Mouse (Mus musculus): ENCODE results near the gene Ankle1. TPM values are rescaled to one million over a fixed set of nuclear protein-coding genes. Genes with fewer than 3 reads are reported as not detected.

Gene Ankle1
- polyA plus RNA-seq, 1 experiment from 2014 or later = 0.33 TPM

DNA sequence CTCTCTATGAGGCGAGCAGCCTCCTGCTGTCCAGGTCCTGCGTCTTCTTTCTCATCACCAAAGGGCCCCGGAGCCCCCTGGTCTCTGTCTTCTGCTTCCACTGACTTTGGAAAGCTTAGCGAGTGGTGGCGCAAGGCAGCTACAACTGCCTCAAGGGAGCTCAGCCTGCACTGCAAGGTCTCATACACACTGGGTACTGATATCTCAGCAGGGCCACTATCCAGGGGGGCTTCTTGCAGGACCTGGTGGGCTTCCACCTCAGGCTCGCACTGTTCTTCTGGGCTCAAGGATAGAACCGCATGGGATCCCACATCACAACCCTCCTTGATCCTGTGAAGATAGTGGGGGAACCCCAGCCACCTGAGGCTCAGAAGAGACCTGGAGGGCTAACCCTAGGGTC is 11.3 kb upstream of the Ankle1 start:
- Histone ChIP-seq H3K79me2 (ENCODE audit: inconsistent target) (peaks cover 13% of the 10 kb centered on the region), H3K4me3 (ENCODE audit: inconsistent target) (no peak overlapping the region), H3K36me3 (ENCODE audit: inconsistent target) (peaks cover 7% of the 10 kb centered on the region; the same call in 1 of the 2 replicates), H3K27ac (no peak overlapping the region)
- 91% methylated on average over 7 of the region's 7 CpGs for WGBS (ENCODE audit: missing documents)

DNA sequence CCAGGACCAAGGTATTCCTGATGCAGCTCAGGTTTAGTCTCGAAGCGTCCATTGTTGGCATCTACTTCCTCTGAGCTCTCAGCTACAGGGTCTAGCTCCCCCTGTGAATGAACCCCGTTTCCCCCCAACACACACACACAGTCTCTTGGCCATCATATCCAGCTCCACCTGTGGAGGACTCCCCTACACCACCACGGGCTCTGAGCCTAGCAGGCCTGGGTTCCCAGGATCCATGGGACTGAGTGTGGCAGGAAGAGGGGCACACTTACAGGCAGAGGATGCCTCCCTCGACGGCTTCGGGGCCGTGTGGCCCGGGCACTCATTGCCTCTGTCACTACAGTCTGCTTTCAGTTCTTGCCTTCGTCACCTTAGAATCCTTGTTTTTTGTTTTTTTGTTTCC is 10.7 kb upstream of the Ankle1 start:
- 87% methylated on average over 9 of the region's 10 CpGs for WGBS (ENCODE audit: missing documents)
- Histone ChIP-seq H3K36me3 (ENCODE audit: inconsistent target) (peaks cover 11% of the 10 kb centered on the region; the same call in 1 of the 2 replicates), H3K27ac (no peak overlapping the region)

DNA sequence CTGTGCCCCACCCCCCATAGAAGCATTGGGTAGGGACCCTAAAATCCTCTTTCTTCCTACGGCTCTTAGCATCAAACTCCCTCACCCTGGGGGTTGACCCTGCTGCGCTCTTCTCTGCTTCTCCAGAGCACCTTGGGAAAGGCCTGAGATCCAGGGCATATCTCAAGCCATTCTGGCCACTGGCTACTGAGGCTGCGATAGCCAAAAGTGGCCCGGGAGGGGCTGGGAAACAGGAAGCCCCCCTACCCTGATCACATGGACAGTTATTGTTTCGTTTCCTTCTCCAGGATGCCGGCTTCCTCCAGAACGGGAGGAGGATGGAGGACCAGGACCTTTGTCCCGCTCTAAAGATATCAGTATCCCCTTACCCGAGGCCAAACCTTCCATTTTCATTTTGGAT is 10.2 kb upstream of the Ankle1 start, which contains the start of gene Ushbp1:
Gene Ushbp1 (minus strand): TSS at position 174 of the 400 bp plus-strand sequence.
- H3K27ac ChIP-seq = peak within 1 kb of the TSS; percentile 51; the same call in 1 of the 2 replicates
- peak within 1 kb of the TSS; percentile 99 for H3K4me3 ChIP-seq (ENCODE audit: inconsistent target)
- H3K79me2 ChIP-seq (ENCODE audit: inconsistent target) = peaks cover 13% of the 10 kb centered on the region
- WGBS (ENCODE audit: missing documents) = 83% methylated on average over 9 of the region's 9 CpGs
- peaks cover 11% of the 10 kb centered on the region; the same call in 1 of the 2 replicates for H3K36me3 ChIP-seq (ENCODE audit: inconsistent target)

More for the DNA sequence above, 10.7 kb upstream of the Ankle1 start:
- peaks cover 13% of the 10 kb centered on the region for H3K79me2 ChIP-seq (ENCODE audit: inconsistent target)
- no peak overlapping the region for H3K4me3 ChIP-seq (ENCODE audit: inconsistent target)

DNA sequence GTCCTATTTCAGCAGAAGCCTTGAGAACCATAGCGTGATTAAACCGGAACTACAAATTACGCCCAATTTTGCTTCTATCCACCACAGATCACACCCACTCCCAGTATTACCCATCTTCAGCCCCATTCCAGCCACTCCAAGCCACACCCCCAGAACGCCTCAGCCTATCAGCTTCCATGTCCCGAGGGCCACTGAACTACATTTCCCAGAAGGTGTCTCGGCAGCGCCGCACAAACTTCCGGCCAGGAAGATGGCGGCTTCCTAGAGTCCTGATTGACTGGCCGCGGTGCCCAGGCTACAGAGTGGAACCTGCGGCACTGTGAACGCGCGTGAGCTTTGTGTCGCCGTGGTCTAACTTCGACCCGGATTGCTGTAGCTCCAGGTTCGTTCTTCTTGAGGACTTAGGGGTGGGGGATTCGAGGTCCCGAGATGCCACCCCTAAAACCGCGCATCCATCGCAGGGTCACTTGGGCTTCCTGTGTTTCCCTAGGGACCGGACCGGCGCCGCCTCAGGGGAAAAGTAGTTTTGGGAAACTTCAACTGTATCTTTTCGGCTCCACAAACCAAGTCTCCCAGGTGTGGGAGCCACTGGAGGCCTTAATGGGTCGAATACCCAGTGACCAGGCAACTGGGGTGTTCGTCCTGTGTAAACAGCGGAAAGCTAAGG is 9.0 kb upstream of the Ankle1 start, which contains the start of gene Babam1:
Gene Babam1 (plus strand): TSS at position 223 of the 667 bp plus-strand sequence.
- H3K4me3 ChIP-seq (ENCODE audit: inconsistent target) = peak within 1 kb of the TSS; percentile 99
- under 1% methylated on average over 31 of the region's 34 CpGs for WGBS (ENCODE audit: missing documents)
- H3K36me3 ChIP-seq (ENCODE audit: inconsistent target) = peaks cover 11% of the 10 kb centered on the region; the same call in 1 of the 2 replicates

DNA sequence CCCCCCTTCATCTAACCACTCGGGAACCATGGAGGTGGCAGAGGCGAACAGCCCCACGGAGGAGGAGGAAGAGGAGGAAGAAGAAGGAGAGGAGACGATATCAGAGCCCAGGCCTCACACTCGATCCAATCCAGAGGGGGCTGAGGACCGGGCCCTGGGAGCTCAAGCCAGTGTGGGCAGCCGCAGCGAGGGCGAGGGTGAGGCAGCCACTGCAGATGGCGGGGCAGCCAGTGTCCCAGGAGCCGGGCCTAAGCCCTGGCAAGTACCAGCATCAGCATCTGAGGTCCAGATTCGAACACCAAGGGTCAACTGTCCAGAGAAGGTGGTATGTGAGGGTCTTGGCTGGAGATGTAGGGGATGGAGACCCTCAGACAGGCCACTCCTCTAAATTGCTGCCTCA is 8.1 kb upstream of the Ankle1 start:
- Histone ChIP-seq H3K27ac (no peak overlapping the region), H3K4me3 (ENCODE audit: inconsistent target) (peak overlapping the region; percentile 99), H3K79me2 (ENCODE audit: inconsistent target) (peaks cover 13% of the 10 kb centered on the region), H3K36me3 (ENCODE audit: inconsistent target) (peaks cover 11% of the 10 kb centered on the region; the same call in 1 of the 2 replicates)
- 85% methylated on average over 12 of the region's 12 CpGs for WGBS (ENCODE audit: missing documents)

More for the DNA sequence above, 9.0 kb upstream of the Ankle1 start, which contains the start of gene Babam1:
- Histone ChIP-seq H3K27ac (peak within 1 kb of the TSS; percentile 51), H3K79me2 (ENCODE audit: inconsistent target) (peaks cover 13% of the 10 kb centered on the region)

DNA sequence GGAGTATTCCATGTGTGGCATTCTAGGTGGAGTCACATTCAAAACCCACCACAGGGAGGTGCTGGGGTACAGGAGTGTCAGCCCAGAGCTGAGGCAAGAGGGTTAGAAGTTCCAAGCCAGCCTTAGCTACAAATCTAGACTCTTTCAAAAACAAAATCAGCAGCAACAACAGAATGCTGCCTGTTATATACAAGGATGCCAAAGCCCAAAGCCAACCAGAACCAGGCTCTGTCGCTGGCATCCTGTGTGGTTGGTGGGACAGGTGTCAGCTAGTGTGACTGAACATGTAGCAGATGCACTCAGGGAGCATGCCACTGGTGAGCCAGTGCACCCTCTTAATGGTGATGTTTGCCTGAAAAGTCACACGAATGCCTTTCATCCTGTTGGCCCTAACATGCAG is 5.0 kb upstream of the Ankle1 start:
- WGBS (ENCODE audit: missing documents) = 97% methylated on average over 2 of the region's 2 CpGs
- peaks cover 13% of the 10 kb centered on the region for H3K79me2 ChIP-seq (ENCODE audit: inconsistent target)
- H3K27ac ChIP-seq = no peak overlapping the region
- no peak overlapping the region for H3K4me3 ChIP-seq (ENCODE audit: inconsistent target)
- H3K36me3 ChIP-seq (ENCODE audit: inconsistent target) = peaks cover 11% of the 10 kb centered on the region; the same call in 1 of the 2 replicates

DNA sequence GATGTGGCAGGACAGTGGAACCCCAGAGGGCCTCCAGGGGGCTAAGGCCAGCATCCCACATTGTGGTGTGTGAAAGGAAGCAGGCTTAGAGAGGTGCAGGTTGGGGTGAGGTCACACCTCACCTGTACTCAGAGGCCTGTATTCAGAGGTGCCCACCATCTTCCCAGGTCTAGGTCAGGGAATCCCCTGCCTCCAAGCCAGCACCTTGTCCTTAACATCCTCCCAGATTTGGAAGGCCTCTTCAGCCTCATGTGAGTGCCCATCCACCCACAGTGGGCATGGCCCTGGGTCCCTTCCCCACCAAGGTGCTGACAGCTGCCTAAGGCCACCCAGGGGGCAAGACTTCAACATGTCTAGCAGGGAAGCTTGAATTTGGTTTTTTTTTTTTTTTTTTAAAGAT is 4.4 kb upstream of the Ankle1 start:
- no peak overlapping the region for H3K27ac ChIP-seq
- H3K4me3 ChIP-seq (ENCODE audit: inconsistent target) = no peak overlapping the region
- peaks cover 11% of the 10 kb centered on the region; the same call in 1 of the 2 replicates for H3K36me3 ChIP-seq (ENCODE audit: inconsistent target)
- peaks cover 14% of the 10 kb centered on the region for H3K79me2 ChIP-seq (ENCODE audit: inconsistent target)

DNA sequence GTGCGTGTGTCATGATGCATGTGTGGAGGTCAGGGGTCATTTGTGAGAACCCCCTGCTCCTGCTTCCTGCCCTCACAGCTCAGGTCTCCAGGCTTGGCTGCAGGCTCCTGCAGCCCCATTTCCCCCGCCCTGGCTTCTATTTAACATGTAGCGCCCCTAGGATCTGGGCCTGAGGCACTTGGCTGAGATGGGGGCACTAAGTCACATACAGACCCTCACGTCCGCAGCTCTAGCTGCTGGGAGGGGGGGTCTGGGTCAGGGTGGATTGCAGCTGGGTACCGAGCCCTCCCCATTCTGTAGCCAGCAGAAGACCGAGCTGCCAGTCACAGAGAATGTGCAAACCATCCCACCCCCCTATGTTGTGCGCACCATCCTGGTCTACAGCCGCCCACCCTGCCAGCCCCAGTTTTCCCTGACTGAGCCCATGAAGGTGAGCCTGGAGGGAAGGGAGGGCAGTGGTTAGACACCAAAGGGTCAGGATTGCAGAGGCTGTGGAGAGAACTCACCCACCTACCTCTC is 3.3 kb upstream of the Ankle1 start:
- H3K4me3 ChIP-seq (ENCODE audit: inconsistent target) = no peak overlapping the region
- WGBS (ENCODE audit: missing documents) = 94% methylated on average over 7 of the region's 9 CpGs
- H3K36me3 ChIP-seq (ENCODE audit: inconsistent target) = peaks cover 11% of the 10 kb centered on the region; the same call in 1 of the 2 replicates
- H3K27ac ChIP-seq = no peak overlapping the region
- H3K79me2 ChIP-seq (ENCODE audit: inconsistent target) = peaks cover 8% of the 10 kb centered on the region

DNA sequence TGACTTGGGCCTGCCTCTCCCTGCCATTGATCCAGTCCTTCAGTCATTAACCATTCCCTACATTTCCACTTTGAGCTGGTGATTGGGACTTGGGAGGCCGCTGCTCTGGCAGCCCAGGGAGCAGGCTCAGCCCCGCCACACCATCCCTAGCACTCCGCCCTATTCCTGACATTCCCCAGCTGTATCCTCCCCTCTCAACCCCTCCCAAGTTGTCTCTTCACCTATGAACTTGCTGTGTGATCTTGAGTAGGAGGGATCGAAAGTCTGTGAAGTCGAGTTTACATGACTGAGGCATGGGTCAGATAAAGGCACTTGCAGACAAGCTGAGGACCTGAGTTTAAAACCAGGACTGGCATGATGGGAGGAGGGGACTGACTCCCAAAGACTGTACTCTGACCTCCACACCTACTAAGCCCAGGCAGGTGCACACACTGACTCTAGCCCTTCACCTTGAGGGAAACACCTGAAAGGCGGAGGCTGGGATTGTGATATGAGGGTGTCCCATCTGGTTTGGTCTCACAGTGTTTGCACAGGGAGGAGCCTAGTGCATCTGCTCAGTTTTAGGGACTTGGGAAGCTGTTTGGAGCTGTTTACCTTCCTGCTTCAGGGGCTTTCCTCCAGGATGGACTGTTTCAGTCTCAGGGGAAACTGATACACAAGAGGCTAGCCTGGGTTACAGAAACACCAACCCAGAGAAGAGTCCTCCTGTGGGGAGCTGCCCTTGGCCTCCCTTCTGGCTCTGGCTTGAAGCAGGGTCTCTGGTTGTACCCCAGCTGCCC is 2.5 kb upstream of the Ankle1 start:
- Histone ChIP-seq H3K27ac (no peak overlapping the region), H3K36me3 (ENCODE audit: inconsistent target) (peaks cover 10% of the 10 kb centered on the region; the same call in 1 of the 2 replicates)
- WGBS (ENCODE audit: missing documents) = 92% methylated on average over 6 of the region's 6 CpGs

DNA sequence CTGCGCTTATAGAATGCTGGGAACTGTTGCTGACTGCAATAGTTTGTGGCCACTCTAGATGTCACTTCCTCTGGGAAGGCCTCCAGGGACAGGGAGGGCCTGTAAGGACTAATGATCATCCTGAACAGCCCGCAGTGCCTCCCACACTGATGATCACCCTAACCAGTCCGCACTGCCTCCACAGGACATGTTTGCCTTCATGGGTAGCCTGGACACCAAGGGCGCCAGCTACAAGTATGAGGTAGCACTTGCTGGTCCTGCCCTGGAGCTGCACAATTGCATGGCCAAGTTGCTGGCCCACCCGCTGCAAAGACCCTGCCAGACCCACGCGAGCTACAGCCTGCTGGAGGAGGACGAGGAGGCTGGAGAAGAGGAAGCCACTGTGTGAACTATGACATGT is 1.8 kb upstream of the Ankle1 start:
- 84% methylated on average over 8 of the region's 8 CpGs for WGBS (ENCODE audit: missing documents)
- H3K27ac ChIP-seq = no peak overlapping the region
- no peak overlapping the region for H3K4me3 ChIP-seq (ENCODE audit: inconsistent target)
- H3K79me2 ChIP-seq (ENCODE audit: inconsistent target) = peaks cover 3% of the 10 kb centered on the region; the same call in 1 of the 2 replicates
- H3K36me3 ChIP-seq (ENCODE audit: inconsistent target) = peaks cover 4% of the 10 kb centered on the region; the same call in 1 of the 2 replicates

More for the DNA sequence above, 2.5 kb upstream of the Ankle1 start:
- peaks cover 3% of the 10 kb centered on the region; the same call in 1 of the 2 replicates for H3K79me2 ChIP-seq (ENCODE audit: inconsistent target)
- H3K4me3 ChIP-seq (ENCODE audit: inconsistent target) = no peak overlapping the region

DNA sequence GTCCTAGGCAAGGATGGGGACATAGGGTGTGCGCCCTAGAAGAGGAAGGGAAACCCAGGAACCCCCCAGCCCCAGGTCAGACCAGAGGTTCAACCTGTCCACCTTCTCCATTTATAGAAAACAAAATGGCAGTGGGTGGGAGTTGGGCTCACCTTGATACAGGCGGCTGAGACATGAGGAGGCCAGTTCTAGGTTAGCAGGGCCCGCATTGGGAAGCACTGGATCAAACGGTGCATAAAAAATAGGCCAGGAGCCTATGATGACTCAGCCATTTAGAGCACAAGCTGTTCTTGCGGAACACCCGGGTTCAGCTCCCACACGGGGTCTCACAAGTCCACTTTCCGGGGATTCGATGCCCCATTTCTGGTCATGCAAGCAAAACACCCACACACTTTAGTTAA is 859 bp upstream of the Ankle1 start:
- WGBS (ENCODE audit: missing documents) = 63% methylated on average over 9 of the region's 9 CpGs

DNA sequence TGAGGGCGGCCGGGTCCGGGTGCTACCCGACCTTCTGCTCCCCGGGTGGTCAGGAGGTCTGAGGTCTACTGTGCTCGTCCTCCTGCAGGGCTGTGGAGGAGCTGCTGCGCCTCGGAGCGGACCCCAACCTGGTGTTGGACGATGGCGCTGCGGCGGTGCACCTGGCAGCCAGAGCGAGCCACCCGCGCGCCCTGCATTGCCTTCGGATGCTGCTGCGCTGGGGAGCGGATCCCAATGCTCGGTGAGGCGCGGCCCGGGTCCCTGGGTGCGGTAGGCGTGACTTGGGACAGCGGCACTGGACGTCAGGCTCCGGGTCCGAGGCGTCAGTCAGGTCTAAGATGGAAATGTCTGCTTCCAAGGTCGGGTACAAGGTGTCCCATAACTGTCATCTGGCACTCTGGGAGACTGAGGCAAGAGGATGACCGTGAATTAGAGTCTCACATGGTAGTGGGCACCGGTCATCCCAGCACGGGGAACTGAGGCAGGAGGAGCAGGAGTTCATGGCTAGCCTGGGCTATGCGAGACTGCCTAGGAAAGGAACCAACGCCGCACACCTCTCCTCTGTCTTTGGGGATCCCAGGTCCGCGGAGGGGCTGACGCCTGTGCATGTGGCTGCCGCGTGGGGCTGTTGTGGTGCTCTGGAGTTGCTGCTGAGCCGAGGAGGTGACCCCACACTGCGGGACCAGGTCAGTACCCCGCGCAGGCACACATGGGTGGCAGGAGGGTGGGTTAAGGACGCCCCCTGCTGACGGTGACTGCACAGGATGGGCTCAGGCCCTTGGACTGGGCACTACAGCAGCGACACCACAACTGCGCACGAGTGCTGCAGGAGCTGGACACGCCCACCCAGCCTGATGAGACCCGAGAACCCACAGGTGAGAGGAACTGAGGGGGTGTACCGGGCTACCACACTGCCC is 547 bp downstream of the Ankle1 start:
- under 1% methylated on average over 53 of the region's 55 CpGs for WGBS (ENCODE audit: missing documents)
- Histone ChIP-seq H3K27ac (no peak overlapping the region), H3K79me2 (ENCODE audit: inconsistent target) (peaks cover 3% of the 10 kb centered on the region; the same call in 1 of the 2 replicates), H3K36me3 (ENCODE audit: inconsistent target) (no peaks in the 10 kb centered on the region), H3K4me3 (ENCODE audit: inconsistent target) (peak overlapping the region; percentile 65)

More for the DNA sequence above, 859 bp upstream of the Ankle1 start:
- H3K36me3 ChIP-seq (ENCODE audit: inconsistent target) = no peaks in the 10 kb centered on the region
- no peak overlapping the region for H3K27ac ChIP-seq
- peaks cover 3% of the 10 kb centered on the region; the same call in 1 of the 2 replicates for H3K79me2 ChIP-seq (ENCODE audit: inconsistent target)
- peak overlapping the region; percentile 65; the same call in 1 of the 2 replicates for H3K4me3 ChIP-seq (ENCODE audit: inconsistent target)

DNA sequence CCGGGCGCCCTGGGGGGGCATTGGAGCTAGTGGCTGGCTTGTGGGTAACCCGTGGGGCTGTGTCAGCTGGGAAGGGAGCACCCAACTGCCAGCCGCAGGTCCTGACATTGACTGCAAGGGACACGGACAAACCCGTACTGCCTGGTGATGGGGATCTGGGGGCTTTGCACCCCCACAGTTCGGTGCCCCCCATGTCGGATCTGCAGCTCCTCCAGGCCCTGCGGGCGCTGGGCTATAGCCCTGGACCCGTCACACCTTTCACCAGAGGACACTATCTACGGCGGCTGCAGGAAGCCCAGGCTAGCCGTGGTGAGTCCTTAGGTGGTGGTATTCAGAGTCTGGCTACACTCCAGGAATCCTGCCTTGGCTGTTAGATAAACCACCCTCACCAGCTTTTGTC is 1.6 kb downstream of the Ankle1 start:
- no peaks in the 10 kb centered on the region for H3K36me3 ChIP-seq (ENCODE audit: inconsistent target)
- H3K4me3 ChIP-seq (ENCODE audit: inconsistent target) = no peak overlapping the region
- 88% methylated on average over 13 of the region's 14 CpGs for WGBS (ENCODE audit: missing documents)
- H3K27ac ChIP-seq = no peak overlapping the region
- peaks cover 3% of the 10 kb centered on the region; the same call in 1 of the 2 replicates for H3K79me2 ChIP-seq (ENCODE audit: inconsistent target)

Measured in macrophage (primary cell).